Mouse (Mus musculus): ENCODE measurements around the gene Dnajc7.

DNA sequence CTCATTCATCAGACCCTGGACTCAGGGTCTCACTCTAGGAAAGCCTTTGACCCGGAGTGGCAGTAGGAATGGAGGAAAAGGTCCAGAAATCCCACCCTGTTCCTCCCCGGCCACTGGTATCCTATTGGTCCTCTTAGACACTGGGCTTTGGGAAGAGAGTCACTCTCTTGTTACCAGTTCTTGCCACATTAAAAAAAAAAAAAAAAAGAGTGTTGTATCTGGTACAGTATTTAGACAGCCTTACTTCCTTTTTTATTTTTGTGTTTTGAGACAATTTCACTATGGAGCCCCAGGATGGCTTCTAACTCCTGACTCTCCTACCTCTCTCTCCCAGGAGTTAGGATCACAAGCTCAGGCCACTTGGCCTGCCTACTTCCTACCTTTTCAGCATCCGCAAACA, 62.4 kb downstream of the Dnajc7 start:
- no peak for TF ChIP-seq POLR2A (IDR thresholded peaks at IDR 0.05; ENCODE audit: borderline replicate concordance, extremely low read depth, insufficient read depth, insufficient read length, poor library complexity, severe bottlenecking)
- no peak for TF ChIP-seq CTCF (IDR thresholded peaks at IDR 0.05; ENCODE audit: borderline replicate concordance, extremely low read depth, insufficient read depth, insufficient read length)

Data from brain, embryonic 14.5 days (tissue).